Mouse (Mus musculus) forebrain, postnatal 0 days (tissue): ENCODE measurements around the gene Cox11. TPM values are rescaled to one million over a fixed set of nuclear protein-coding genes. Genes with fewer than 3 reads are reported as not detected.

Experiments used
- ATAC-seq: fragments of 200-750 bp; cut with Nextera tagmentation; 2 replicates; pipeline ENCODE4 v1.8.0; 2017; ENCODE audit warnings: mild to moderate bottlenecking, moderate library complexity
- DNase-seq: peaks from one replicate; pipeline ENCODE4 v3.0.0-alpha.2; 2015
- H3K27ac ChIP-seq: fragments of 300-500 bp; sonication (generic); 2 replicates; pipeline ENCODE4 v1.5.1; 2014; ENCODE audit warnings: low read depth, mild to moderate bottlenecking, antibody characterized with exemption, low read length, moderate library complexity, mixed read lengths
- H3K27me3 ChIP-seq: fragments of 300-500 bp; sonication (generic); 2 replicates; pipeline ENCODE4 v1.6.1; 2014; ENCODE audit warnings: mild to moderate bottlenecking, low read length, mixed read lengths; ENCODE audit not compliant: insufficient read depth
- H3K36me3 ChIP-seq: fragments of 300-500 bp; sonication (generic); 2 replicates; pipeline ENCODE4 v1.6.1; 2014; ENCODE audit warnings: mild to moderate bottlenecking, moderate library complexity; ENCODE audit not compliant: insufficient read depth
- H3K4me1 ChIP-seq: fragments of 300-500 bp; sonication (generic); 2 replicates; pipeline ENCODE4 v1.6.1; 2014; ENCODE audit warnings: antibody characterized with exemption; ENCODE audit not compliant: insufficient read depth
- H3K4me2 ChIP-seq: fragments of 300-500 bp; sonication (generic); 2 replicates; pipeline ENCODE4 v1.6.1; 2014; ENCODE audit warnings: low read depth, mild to moderate bottlenecking, moderate library complexity
- H3K4me3 ChIP-seq: fragments of 300-500 bp; sonication (generic); 2 replicates; pipeline ENCODE4 v1.5.1; 2014; ENCODE audit warnings: low read depth, low read length, mixed read lengths
- H3K9ac ChIP-seq: fragments of 300-500 bp; sonication (generic); 2 replicates; pipeline ENCODE4 v1.6.1; 2014; ENCODE audit warnings: mild to moderate bottlenecking
- H3K9me3 ChIP-seq: fragments of 300-500 bp; sonication (generic); 2 replicates; pipeline ENCODE4 v1.6.1; 2016; ENCODE audit warnings: low read length
- CTCF ChIP-seq: sonication (generic); IDR thresholded peaks from 2 replicates; pipeline ENCODE4 v1.5.1; 2016; ENCODE audit warnings: antibody characterized with exemption, control low read depth, low read depth
- WGBS: fragments of 180-500 bp; shearing (Covaris S2); extraction: QIAGEN DNeasy Blood & Tissue Kit; methylation state at CpG from one replicate; pipeline ENCODE4 v1.1.7; 2014; 5-methylcytosine and 5-hydroxymethylcytosine counted together
- polyA plus RNA-seq: library from polyadenylated mRNA; unstranded; fragments of >200 nt; fragmentation: Nextera tagmentation; extraction: Ambion mirVana; gene quantifications from 2 replicates; pipeline ENCODE4 v1.2.1, GENCODE M21; 2015
- total RNA-seq: library from RNA; depleted of rRNA; stranded (reverse); fragments of >200 nt; gene quantifications from 2 replicates; pipeline ENCODE4 v1.2.3, GENCODE M21; 2014

The Cox11 gene
- total and polyA plus RNA-seq, 2 experiments from 2014 or later, result 21.4 to 36.9 TPM

GRCm38 (mm10) chr11:90675479-90676110 lies 37.6 kb downstream of the Cox11 start:
- Histone ChIP-seq H3K9ac (no peak overlapping the region), H3K27ac (no peak overlapping the region), H3K4me1 (no peaks in the 10 kb centered on the region), H3K27me3 (no peaks in the 10 kb centered on the region), H3K9me3 (no peaks in the 10 kb centered on the region), H3K4me3 (no peak overlapping the region), H3K4me2 (no peak overlapping the region), H3K36me3 (no peaks in the 10 kb centered on the region)
- DNase-seq (no peak), ATAC-seq (no peak)
- 89% methylated on average over 5 of the region's 5 CpGs for WGBS
- no peak for TF ChIP-seq CTCF

- Histone ChIP-seq H3K36me3 (no peaks in the 10 kb centered on the region), H3K4me3 (no peak overlapping the region), H3K9ac (no peak overlapping the region), H3K27ac (no peak overlapping the region), H3K9me3 (no peaks in the 10 kb centered on the region), H3K27me3 (no peaks in the 10 kb centered on the region), H3K4me2 (no peak overlapping the region), H3K4me1 (no peaks in the 10 kb centered on the region)
- whole genome bisulfite sequencing, result 89% methylated on average over 7 of the region's 7 CpGs
- TF ChIP-seq CTCF, result no peak
- no peak for DNase-seq
- ATAC-seq, result no peak
These were observed 39.1 kb downstream of the Cox11 start for GRCm38 (mm10) chr11:90677027-90677426.

- no peak for ATAC-seq
- Histone ChIP-seq H3K9ac (no peak overlapping the region), H3K27me3 (no peaks in the 10 kb centered on the region), H3K27ac (no peak overlapping the region), H3K9me3 (no peaks in the 10 kb centered on the region), H3K4me3 (no peak overlapping the region), H3K36me3 (no peaks in the 10 kb centered on the region), H3K4me1 (no peaks in the 10 kb centered on the region), H3K4me2 (no peak overlapping the region)
- 58% methylated on average over 8 of the region's 8 CpGs for WGBS
- DNase-seq, result no peak
- TF ChIP-seq CTCF, result no peak
These were observed 39.9 kb downstream of the Cox11 start for GRCm38 (mm10) chr11:90677771-90678288.

GRCm38 (mm10) chr11:90678582-90678981 lies 40.6 kb downstream of the Cox11 start:
- no peak overlapping the region for H3K27ac ChIP-seq
- H3K4me1 ChIP-seq, result no peaks in the 10 kb centered on the region
- no peaks in the 10 kb centered on the region for H3K27me3 ChIP-seq
- DNase-seq (no peak), ATAC-seq (no peak)
- H3K9ac ChIP-seq, result no peak overlapping the region
- TF ChIP-seq CTCF, result no peak
- no peak overlapping the region for H3K4me2 ChIP-seq
- WGBS, result 89% methylated on average over 5 of the region's 5 CpGs
- no peak overlapping the region for H3K4me3 ChIP-seq
- H3K36me3 ChIP-seq, result no peaks in the 10 kb centered on the region
- H3K9me3 ChIP-seq, result no peaks in the 10 kb centered on the region

- no peak overlapping the region for H3K9ac ChIP-seq
- no peak for TF ChIP-seq CTCF
- H3K4me3 ChIP-seq, result no peak overlapping the region
- H3K4me1 ChIP-seq, result no peaks in the 10 kb centered on the region
- H3K27ac ChIP-seq, result no peak overlapping the region
- no peak overlapping the region for H3K4me2 ChIP-seq
- H3K27me3 ChIP-seq, result no peaks in the 10 kb centered on the region
- ATAC-seq, result no peak
- no peak for DNase-seq
- H3K36me3 ChIP-seq, result no peaks in the 10 kb centered on the region
- no peaks in the 10 kb centered on the region for H3K9me3 ChIP-seq
These were observed 43.2 kb downstream of the Cox11 start for GRCm38 (mm10) chr11:90681171-90681570.

GRCm38 (mm10) chr11:90684765-90685164 lies 46.8 kb downstream of the Cox11 start:
- peaks cover 6% of the 10 kb centered on the region; the same call in 1 of the 2 replicates for H3K4me1 ChIP-seq
- H3K36me3 ChIP-seq, result no peaks in the 10 kb centered on the region
- H3K4me3 ChIP-seq, result no peak overlapping the region
- H3K9me3 ChIP-seq, result no peaks in the 10 kb centered on the region
- DNase-seq (no peak), ATAC-seq (no peak)
- no peak overlapping the region for H3K27ac ChIP-seq
- no peak overlapping the region for H3K4me2 ChIP-seq
- no peak for TF ChIP-seq CTCF
- no peak overlapping the region for H3K9ac ChIP-seq
- H3K27me3 ChIP-seq, result 0 out of 2 replicates have a peak, but pooled peaks cover 5% of the 10 kb centered on the region
- 71% methylated on average over 6 of the region's 6 CpGs for WGBS

GRCm38 (mm10) chr11:90685196-90685595 lies 47.2 kb downstream of the Cox11 start:
- Histone ChIP-seq H3K4me1 (peaks cover 6% of the 10 kb centered on the region; the same call in 1 of the 2 replicates), H3K4me3 (no peak overlapping the region), H3K27ac (no peak overlapping the region), H3K9ac (no peak overlapping the region), H3K4me2 (no peak overlapping the region), H3K9me3 (no peaks in the 10 kb centered on the region), H3K27me3 (0 out of 2 replicates have a peak, but pooled peaks cover 5% of the 10 kb centered on the region), H3K36me3 (no peaks in the 10 kb centered on the region)
- 69% methylated on average over 6 of the region's 6 CpGs for WGBS
- TF ChIP-seq CTCF, result no peak
- ATAC-seq (no peak), DNase-seq (no peak)
